Mouse (Mus musculus): ENCODE results near the gene Disp2. TPM values are rescaled to one million over a fixed set of nuclear protein-coding genes. Genes with fewer than 3 reads are reported as not detected.

The Disp2 gene
- polyA plus RNA-seq, 1 experiment from 2014 or later, result 1.1 TPM

GRCm38 (mm10) chr2:118838330-118838729, 58.8 kb downstream of the Disp2 start:
- Histone ChIP-seq H3K27ac (ENCODE audit: low read length) (no peak overlapping the region), H3K36me3 (ENCODE audit: insufficient read depth, low read length) (no peaks in the 10 kb centered on the region), H3K9me3 (ENCODE audit: low read length) (no peaks in the 10 kb centered on the region), H3K4me2 (replicated peaks; ENCODE audit: low read depth, low read length) (no peak overlapping the region), H3K4me3 (ENCODE audit: low read depth, low read length) (no peak overlapping the region), H3K9ac (replicated peaks; ENCODE audit: low read depth) (no peak overlapping the region), H3K4me1 (ENCODE audit: insufficient read depth, low read depth, low read length) (0 out of 2 replicates have a peak, but pooled peaks cover 3% of the 10 kb centered on the region), H3K27me3 (replicated peaks; ENCODE audit: insufficient read depth, low read length) (no peaks in the 10 kb centered on the region)
- ATAC-seq (no peak), DNase-seq (ENCODE audit: low spot score) (peak; percentile 19)
- no peak for TF ChIP-seq EP300 (IDR thresholded peaks at IDR 0.05)
- TF ChIP-seq CTCF (IDR thresholded peaks at IDR 0.05), result no peak
- 26% methylated on average over 5 of the region's 5 CpGs for WGBS

- ATAC-seq (no peak), DNase-seq (ENCODE audit: low spot score) (no peak)
- Histone ChIP-seq H3K9ac (replicated peaks; ENCODE audit: low read depth) (no peak overlapping the region), H3K9me3 (ENCODE audit: low read length) (no peaks in the 10 kb centered on the region), H3K4me1 (ENCODE audit: insufficient read depth, low read depth, low read length) (0 out of 2 replicates have a peak, but pooled peaks cover 3% of the 10 kb centered on the region), H3K4me2 (replicated peaks; ENCODE audit: low read depth, low read length) (no peak overlapping the region), H3K4me3 (ENCODE audit: low read depth, low read length) (no peak overlapping the region), H3K36me3 (ENCODE audit: insufficient read depth, low read length) (no peaks in the 10 kb centered on the region), H3K27ac (ENCODE audit: low read length) (no peak overlapping the region), H3K27me3 (replicated peaks; ENCODE audit: insufficient read depth, low read length) (no peaks in the 10 kb centered on the region)
- WGBS, result 53% methylated on average over 5 of the region's 5 CpGs
- TF ChIP-seq EP300 (IDR thresholded peaks at IDR 0.05), result no peak
- no peak for TF ChIP-seq CTCF (IDR thresholded peaks at IDR 0.05)
Observed at GRCm38 (mm10) chr2:118841186-118841585, 61.7 kb downstream of the Disp2 start.

GRCm38 (mm10) chr2:118841774-118842173, 62.3 kb downstream of the Disp2 start:
- ATAC-seq (no peak), DNase-seq (ENCODE audit: low spot score) (peak; percentile 24)

GRCm38 (mm10) chr2:118844427-118844826, 64.9 kb downstream of the Disp2 start:
- 69% methylated on average over 3 of the region's 3 CpGs for WGBS
- Histone ChIP-seq H3K4me2 (replicated peaks; ENCODE audit: low read depth, low read length) (no peak overlapping the region), H3K27me3 (replicated peaks; ENCODE audit: insufficient read depth, low read length) (no peaks in the 10 kb centered on the region), H3K36me3 (ENCODE audit: insufficient read depth, low read length) (no peaks in the 10 kb centered on the region), H3K27ac (ENCODE audit: low read length) (no peak overlapping the region), H3K9ac (replicated peaks; ENCODE audit: low read depth) (no peak overlapping the region), H3K4me1 (ENCODE audit: insufficient read depth, low read depth, low read length) (no peaks in the 10 kb centered on the region), H3K4me3 (ENCODE audit: low read depth, low read length) (no peak overlapping the region), H3K9me3 (ENCODE audit: low read length) (no peaks in the 10 kb centered on the region)
- DNase-seq (ENCODE audit: low spot score), result no peak
- no peak for TF ChIP-seq CTCF (IDR thresholded peaks at IDR 0.05)
- no peak for TF ChIP-seq EP300 (IDR thresholded peaks at IDR 0.05)
- ATAC-seq, result no peak

More at GRCm38 (mm10) chr2:118841774-118842173, 62.3 kb downstream of the Disp2 start:
- no peaks in the 10 kb centered on the region for H3K9me3 ChIP-seq (ENCODE audit: low read length)
- no peaks in the 10 kb centered on the region for H3K27me3 ChIP-seq (replicated peaks; ENCODE audit: insufficient read depth, low read length)
- H3K4me2 ChIP-seq (replicated peaks; ENCODE audit: low read depth, low read length), result no peak overlapping the region
- no peak overlapping the region for H3K4me3 ChIP-seq (ENCODE audit: low read depth, low read length)
- H3K36me3 ChIP-seq (ENCODE audit: insufficient read depth, low read length), result no peaks in the 10 kb centered on the region
- WGBS, result 77% methylated on average over 4 of the region's 4 CpGs
- no peak overlapping the region for H3K9ac ChIP-seq (replicated peaks; ENCODE audit: low read depth)
- H3K4me1 ChIP-seq (ENCODE audit: insufficient read depth, low read depth, low read length), result 0 out of 2 replicates have a peak, but pooled peaks cover 3% of the 10 kb centered on the region
- no peak for TF ChIP-seq EP300 (IDR thresholded peaks at IDR 0.05)
- no peak for TF ChIP-seq CTCF (IDR thresholded peaks at IDR 0.05)
- H3K27ac ChIP-seq (ENCODE audit: low read length), result no peak overlapping the region

GRCm38 (mm10) chr2:118846246-118846645, 66.7 kb downstream of the Disp2 start:
- H3K9me3 ChIP-seq (ENCODE audit: low read length), result no peaks in the 10 kb centered on the region
- H3K4me1 ChIP-seq (ENCODE audit: insufficient read depth, low read depth, low read length), result no peaks in the 10 kb centered on the region
- DNase-seq (ENCODE audit: low spot score) (no peak), ATAC-seq (no peak)
- no peak overlapping the region for H3K9ac ChIP-seq (replicated peaks; ENCODE audit: low read depth)
- no peaks in the 10 kb centered on the region for H3K36me3 ChIP-seq (ENCODE audit: insufficient read depth, low read length)
- TF ChIP-seq CTCF (IDR thresholded peaks at IDR 0.05) (no peak), EP300 (IDR thresholded peaks at IDR 0.05) (no peak)
- 40% methylated on average over 7 of the region's 7 CpGs for WGBS
- no peak overlapping the region for H3K4me2 ChIP-seq (replicated peaks; ENCODE audit: low read depth, low read length)
- H3K4me3 ChIP-seq (ENCODE audit: low read depth, low read length), result no peak overlapping the region
- H3K27me3 ChIP-seq (replicated peaks; ENCODE audit: insufficient read depth, low read length), result no peaks in the 10 kb centered on the region
- H3K27ac ChIP-seq (ENCODE audit: low read length), result no peak overlapping the region

- H3K36me3 ChIP-seq (ENCODE audit: insufficient read depth, low read length), result no peaks in the 10 kb centered on the region
- no peaks in the 10 kb centered on the region for H3K4me1 ChIP-seq (ENCODE audit: insufficient read depth, low read depth, low read length)
- DNase-seq (ENCODE audit: low spot score) (no peak), ATAC-seq (no peak)
- WGBS, result 29% methylated on average over 3 of the region's 3 CpGs
- H3K4me3 ChIP-seq (ENCODE audit: low read depth, low read length), result no peak overlapping the region
- no peak overlapping the region for H3K9ac ChIP-seq (replicated peaks; ENCODE audit: low read depth)
- H3K27ac ChIP-seq (ENCODE audit: low read length), result no peak overlapping the region
- no peaks in the 10 kb centered on the region for H3K9me3 ChIP-seq (ENCODE audit: low read length)
- no peak overlapping the region for H3K4me2 ChIP-seq (replicated peaks; ENCODE audit: low read depth, low read length)
- TF ChIP-seq CTCF (IDR thresholded peaks at IDR 0.05), result no peak
- no peak for TF ChIP-seq EP300 (IDR thresholded peaks at IDR 0.05)
- no peaks in the 10 kb centered on the region for H3K27me3 ChIP-seq (replicated peaks; ENCODE audit: insufficient read depth, low read length)
Observed at GRCm38 (mm10) chr2:118851756-118852155, 72.2 kb downstream of the Disp2 start.

Other genes with a start within 250 kb of the Disp2 start
- gene Bmf, start 230.0 kb upstream of the Disp2 start, polyA plus RNA-seq (2015; fragmentation: Nextera tagmentation; extraction: Ambion mirVana), result 7.3 and 9.8 TPM in 2 replicates
- gene Bub1b, start 181.5 kb upstream of the Disp2 start, polyA plus RNA-seq (2015; fragmentation: Nextera tagmentation; extraction: Ambion mirVana), result 4.1 and 5.8 TPM in 2 replicates
- 1.1 and 2.0 TPM in 2 replicates for gene Pak6, start 116.4 kb upstream of the Disp2 start, polyA plus RNA-seq (2015; fragmentation: Nextera tagmentation; extraction: Ambion mirVana)
- gene Ankrd63, start 75.8 kb upstream of the Disp2 start, polyA plus RNA-seq (2015; fragmentation: Nextera tagmentation; extraction: Ambion mirVana), result 0.02 and 0.05 TPM in 2 replicates
- gene Plcb2, start 51.3 kb upstream of the Disp2 start, polyA plus RNA-seq (2015; fragmentation: Nextera tagmentation; extraction: Ambion mirVana), result 1.6 TPM in 2 replicates
- gene Inafm2, start 34.0 kb upstream of the Disp2 start, polyA plus RNA-seq (2015; fragmentation: Nextera tagmentation; extraction: Ambion mirVana), result 34.5 and 35.9 TPM in 2 replicates
- gene Ccdc9b, start 17.1 kb upstream of the Disp2 start, polyA plus RNA-seq (2015; fragmentation: Nextera tagmentation; extraction: Ambion mirVana), result 4.3 and 4.7 TPM in 2 replicates
- 11.9 and 13.6 TPM in 2 replicates for gene Phgr1, start 7.0 kb upstream of the Disp2 start, polyA plus RNA-seq (2015; fragmentation: Nextera tagmentation; extraction: Ambion mirVana)
- gene Knstrn, start 34.3 kb downstream of the Disp2 start, polyA plus RNA-seq (2015; fragmentation: Nextera tagmentation; extraction: Ambion mirVana), result 4.9 and 9.0 TPM in 2 replicates
- gene Ivd, start 82.2 kb downstream of the Disp2 start, polyA plus RNA-seq (2015; fragmentation: Nextera tagmentation; extraction: Ambion mirVana), result 46.5 and 53.2 TPM in 2 replicates
- gene Bahd1, start 120.7 kb downstream of the Disp2 start, polyA plus RNA-seq (2015; fragmentation: Nextera tagmentation; extraction: Ambion mirVana), result 5.1 and 5.4 TPM in 2 replicates
- 20.8 and 22.0 TPM in 2 replicates for gene Chst14, start 146.8 kb downstream of the Disp2 start, polyA plus RNA-seq (2015; fragmentation: Nextera tagmentation; extraction: Ambion mirVana)
- 23.2 and 25.3 TPM in 2 replicates for gene Ccdc32, start 249.7 kb downstream of the Disp2 start, polyA plus RNA-seq (2015; fragmentation: Nextera tagmentation; extraction: Ambion mirVana)

All from lung, postnatal 0 days (tissue).